Mouse (Mus musculus) megakaryocyte-erythroid progenitor cell, adult 5-6 weeks (primary cell): ENCODE measurements around the gene Ceacam19. TPM values are rescaled to one million over a fixed set of nuclear protein-coding genes. Genes with fewer than 3 reads are reported as not detected.

ENCODE experiments used
- ATAC-seq: replicated peaks from 2 replicates; pipeline ENCODE4 v1.8.0; 2016; ENCODE audit warnings: mild to moderate bottlenecking, inconsistent platforms; ENCODE audit not compliant: severe bottlenecking, poor library complexity, low FRiP score, low TSS enrichment
- total RNA-seq, 2 experiments: library from RNA; stranded (forward) in 1 of 2; stranded (reverse) in 1 of 2; fragments of 200-1000, 215-1000 nt in 1 of 2; fragments of >200 nt in 1 of 2; fragmentation: Nextera tagmentation in 1 of 2; gene quantifications; 2 replicates each; pipeline ENCODE4 v1.2.3; 2014 to 2017

The Ceacam19 gene
- total RNA-seq, 2 experiments from 2014 or later, result not detected

GRCm38 (mm10) chr7:19844521-19845171, 43.1 kb downstream of the Ceacam19 start:
- ATAC-seq, result no peak

- ATAC-seq, result peak; percentile 78
Measured at GRCm38 (mm10) chr7:19843561-19843960, 44.2 kb downstream of the Ceacam19 start.

GRCm38 (mm10) chr7:19842885-19843504, 44.8 kb downstream of the Ceacam19 start:
- no peak for ATAC-seq

GRCm38 (mm10) chr7:19841686-19842413, 45.9 kb downstream of the Ceacam19 start:
- ATAC-seq, result no peak

- no peak for ATAC-seq
Measured at GRCm38 (mm10) chr7:19840936-19841335, 46.8 kb downstream of the Ceacam19 start.

GRCm38 (mm10) chr7:19840371-19840770, 47.4 kb downstream of the Ceacam19 start:
- no peak for ATAC-seq

- no peak for ATAC-seq
Measured at GRCm38 (mm10) chr7:19836843-19837242, 50.9 kb downstream of the Ceacam19 start.

- ATAC-seq, result no peak
Measured at GRCm38 (mm10) chr7:19834055-19834454, 53.7 kb downstream of the Ceacam19 start.

- ATAC-seq, result no peak
Measured at GRCm38 (mm10) chr7:19831837-19832236, 55.9 kb downstream of the Ceacam19 start.

GRCm38 (mm10) chr7:19830682-19831156, 57.0 kb downstream of the Ceacam19 start:
- peak; percentile 93 for ATAC-seq

GRCm38 (mm10) chr7:19829694-19830093, 58.1 kb downstream of the Ceacam19 start:
- ATAC-seq, result no peak

- no peak for ATAC-seq
Measured at GRCm38 (mm10) chr7:19826756-19827155, 61.0 kb downstream of the Ceacam19 start.

Other genes with a start within 250 kb of the Ceacam19 start
- gene Clptm1, start 222.9 kb downstream of the Ceacam19 start, total RNA-seq (2014; fragmentation: Nextera tagmentation), result 45.9 and 70.1 TPM in 2 replicates
- 31.1 and 37.3 TPM in 2 replicates for gene Clptm1, start 222.9 kb downstream of the Ceacam19 start, total RNA-seq (2017)
- gene Apoc2, start 210.0 kb downstream of the Ceacam19 start, total RNA-seq (2014; fragmentation: Nextera tagmentation), result not detected in 2 replicates
- gene Apoc2, start 210.0 kb downstream of the Ceacam19 start, total RNA-seq (2017), result not detected in 2 replicates
- gene Gm44805, start 206.5 kb downstream of the Ceacam19 start, total RNA-seq (2014; fragmentation: Nextera tagmentation), result not detected in 2 replicates
- not detected in 2 replicates for gene Gm44805, start 206.5 kb downstream of the Ceacam19 start, total RNA-seq (2017)
- not detected in 2 replicates for gene Apoc4, start 206.5 kb downstream of the Ceacam19 start, total RNA-seq (2014; fragmentation: Nextera tagmentation)
- not detected in 2 replicates for gene Apoc4, start 206.5 kb downstream of the Ceacam19 start, total RNA-seq (2017)
- 2.3 and 3.6 TPM in 2 replicates for gene Apoc1, start 195.3 kb downstream of the Ceacam19 start, total RNA-seq (2014; fragmentation: Nextera tagmentation)
- 15.4 TPM in 1 of 2 replicates, not detected in the other for gene Apoc1, start 195.3 kb downstream of the Ceacam19 start, total RNA-seq (2017)
- 113 and 140 TPM in 2 replicates for gene Apoe, start 188.8 kb downstream of the Ceacam19 start, total RNA-seq (2014; fragmentation: Nextera tagmentation)
- gene Apoe, start 188.8 kb downstream of the Ceacam19 start, total RNA-seq (2017), result 556 and 867 TPM in 2 replicates
- 111 and 140 TPM in 2 replicates for gene Tomm40, start 172.5 kb downstream of the Ceacam19 start, total RNA-seq (2014; fragmentation: Nextera tagmentation)
- gene Tomm40, start 172.5 kb downstream of the Ceacam19 start, total RNA-seq (2017), result 44.6 and 64.9 TPM in 2 replicates
- 2.2 and 6.0 TPM in 2 replicates for gene Nectin2, start 137.5 kb downstream of the Ceacam19 start, total RNA-seq (2014; fragmentation: Nextera tagmentation)
- gene Nectin2, start 137.5 kb downstream of the Ceacam19 start, total RNA-seq (2017), result 3.9 and 12.3 TPM in 2 replicates
- gene Bcam, start 116.9 kb downstream of the Ceacam19 start, total RNA-seq (2014; fragmentation: Nextera tagmentation), result 5.3 TPM in 1 of 2 replicates, not detected in the other
- gene Bcam, start 116.9 kb downstream of the Ceacam19 start, total RNA-seq (2017), result 0.08 TPM in 1 of 2 replicates, not detected in the other
- not detected in 2 replicates for gene Cblc, start 91.2 kb downstream of the Ceacam19 start, total RNA-seq (2014; fragmentation: Nextera tagmentation)
- gene Cblc, start 91.2 kb downstream of the Ceacam19 start, total RNA-seq (2017), result not detected in 2 replicates
- 3.3 TPM in 1 of 2 replicates, not detected in the other for gene Bcl3, start 65.2 kb downstream of the Ceacam19 start, total RNA-seq (2014; fragmentation: Nextera tagmentation)
- gene Bcl3, start 65.2 kb downstream of the Ceacam19 start, total RNA-seq (2017), result 0.34 TPM in 1 of 2 replicates, not detected in the other
- not detected in 2 replicates for gene Gm19345, start 36.0 kb downstream of the Ceacam19 start, total RNA-seq (2014; fragmentation: Nextera tagmentation)
- not detected in 2 replicates for gene Gm19345, start 36.0 kb downstream of the Ceacam19 start, total RNA-seq (2017)
- gene Ceacam16, start 26.7 kb downstream of the Ceacam19 start, total RNA-seq (2014; fragmentation: Nextera tagmentation), result not detected in 2 replicates
- not detected in 2 replicates for gene Ceacam16, start 26.7 kb downstream of the Ceacam19 start, total RNA-seq (2017)
- 1.3 and 6.4 TPM in 2 replicates for gene Pvr, start 33.2 kb upstream of the Ceacam19 start, total RNA-seq (2014; fragmentation: Nextera tagmentation)
- 0.85 and 0.91 TPM in 2 replicates for gene Pvr, start 33.2 kb upstream of the Ceacam19 start, total RNA-seq (2017)
- gene Igsf23, start 62.8 kb upstream of the Ceacam19 start, total RNA-seq (2014; fragmentation: Nextera tagmentation), result not detected in 2 replicates
- gene Igsf23, start 62.8 kb upstream of the Ceacam19 start, total RNA-seq (2017), result 0.50 TPM in 1 of 2 replicates, not detected in the other
- not detected in 2 replicates for gene Ceacam20, start 77.4 kb upstream of the Ceacam19 start, total RNA-seq (2014; fragmentation: Nextera tagmentation)
- not detected in 2 replicates for gene Ceacam20, start 77.4 kb upstream of the Ceacam19 start, total RNA-seq (2017)
- not detected in 2 replicates for gene Nlrp9b, start 103.5 kb upstream of the Ceacam19 start, total RNA-seq (2014; fragmentation: Nextera tagmentation)
- gene Nlrp9b, start 103.5 kb upstream of the Ceacam19 start, total RNA-seq (2017), result not detected in 2 replicates
- gene Vmn1r91, start 211.7 kb upstream of the Ceacam19 start, total RNA-seq (2014; fragmentation: Nextera tagmentation), result not detected in 2 replicates
- not detected in 2 replicates for gene Vmn1r91, start 211.7 kb upstream of the Ceacam19 start, total RNA-seq (2017)
- not detected in 2 replicates for gene Gm16442, start 234.6 kb upstream of the Ceacam19 start, total RNA-seq (2014; fragmentation: Nextera tagmentation)
- not detected in 2 replicates for gene Gm16442, start 234.6 kb upstream of the Ceacam19 start, total RNA-seq (2017)